Mouse (Mus musculus): ENCODE results near the gene Nacc1.

Nacc1 gene

DNA sequence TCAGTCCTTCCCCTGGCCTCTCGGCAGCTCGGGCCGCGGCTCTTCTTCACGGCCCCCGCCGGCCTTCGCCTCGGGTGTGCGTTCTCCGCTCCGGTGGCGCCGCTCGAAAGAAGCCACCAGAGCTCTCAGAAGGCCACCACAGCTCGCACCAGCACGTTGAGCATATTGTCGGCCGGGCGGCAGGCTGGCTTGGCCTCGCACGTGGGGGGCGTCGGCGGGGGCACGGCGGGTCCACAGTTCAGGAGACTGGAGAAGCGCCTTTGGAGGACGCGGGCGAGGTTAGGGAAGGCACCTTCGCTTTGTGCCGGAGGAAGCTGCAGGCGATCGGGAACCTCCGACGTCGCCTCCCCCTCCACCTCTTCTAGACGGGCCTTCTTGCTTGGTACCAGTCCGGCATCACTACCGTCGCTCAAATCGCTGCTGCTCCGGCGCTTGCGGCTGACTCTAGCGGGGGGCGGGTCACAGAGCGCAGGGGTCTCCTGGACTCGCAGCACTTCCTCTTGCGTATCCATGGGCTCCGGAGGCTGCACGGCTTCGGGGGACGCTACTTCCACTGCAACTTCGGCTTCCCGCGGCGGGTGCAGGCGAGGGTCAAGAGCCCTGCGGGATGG, 25.6 kb downstream of the Nacc1 start:
- DNase-seq, result peak; percentile 64

DNA sequence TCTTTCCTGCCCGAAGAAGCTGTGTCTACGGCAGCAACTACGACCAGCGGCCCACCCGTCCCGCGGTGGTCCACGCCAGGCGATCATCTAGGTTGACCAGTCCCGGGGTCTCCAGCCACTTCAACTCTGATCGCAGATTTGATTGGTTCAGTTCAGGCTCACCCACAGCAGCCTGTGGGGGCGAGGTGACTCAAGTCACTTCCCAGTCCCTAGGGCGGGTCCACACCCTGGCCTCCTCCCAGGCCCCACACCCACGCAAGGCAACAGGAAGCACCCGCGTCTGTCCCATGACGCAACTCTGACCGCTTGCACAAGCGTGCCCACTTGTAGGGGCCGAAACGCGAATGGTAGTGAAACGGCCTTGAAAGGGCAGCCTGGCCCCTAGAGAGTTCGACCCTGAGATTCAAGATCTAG, 26.2 kb downstream of the Nacc1 start:
- peak; percentile 89 for DNase-seq

DNA sequence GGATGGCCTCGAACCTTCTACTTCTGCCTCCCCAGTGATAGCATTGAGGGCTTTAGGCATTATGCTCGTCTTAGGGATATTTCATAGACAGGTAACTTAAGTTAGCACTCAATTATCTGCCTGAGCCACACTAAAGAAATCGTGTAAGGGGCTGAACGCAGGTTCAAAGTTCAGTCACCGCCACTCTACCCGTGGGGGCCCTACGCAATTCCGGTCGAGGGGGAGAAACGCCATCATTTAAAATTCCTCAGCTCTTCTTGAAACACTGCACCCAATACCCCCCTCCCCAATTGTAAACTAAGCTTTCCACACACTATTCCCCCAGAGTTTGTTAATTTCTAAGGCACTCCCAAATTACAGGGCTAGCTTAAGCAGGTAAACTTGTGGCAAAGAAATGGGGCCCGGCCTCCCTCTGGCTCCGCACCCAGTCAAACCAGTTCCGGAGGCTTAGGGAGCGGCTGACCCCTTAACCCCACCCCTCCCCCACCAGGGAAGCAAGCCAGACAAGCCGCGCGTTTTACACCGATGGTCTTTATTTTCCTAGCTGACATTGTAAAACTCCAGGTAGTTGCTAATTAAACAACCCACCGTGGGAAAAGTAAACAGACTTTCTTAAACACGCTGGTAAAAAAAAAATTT, 26.7 kb downstream of the Nacc1 start:
- DNase-seq, result peak; percentile 85

DNA sequence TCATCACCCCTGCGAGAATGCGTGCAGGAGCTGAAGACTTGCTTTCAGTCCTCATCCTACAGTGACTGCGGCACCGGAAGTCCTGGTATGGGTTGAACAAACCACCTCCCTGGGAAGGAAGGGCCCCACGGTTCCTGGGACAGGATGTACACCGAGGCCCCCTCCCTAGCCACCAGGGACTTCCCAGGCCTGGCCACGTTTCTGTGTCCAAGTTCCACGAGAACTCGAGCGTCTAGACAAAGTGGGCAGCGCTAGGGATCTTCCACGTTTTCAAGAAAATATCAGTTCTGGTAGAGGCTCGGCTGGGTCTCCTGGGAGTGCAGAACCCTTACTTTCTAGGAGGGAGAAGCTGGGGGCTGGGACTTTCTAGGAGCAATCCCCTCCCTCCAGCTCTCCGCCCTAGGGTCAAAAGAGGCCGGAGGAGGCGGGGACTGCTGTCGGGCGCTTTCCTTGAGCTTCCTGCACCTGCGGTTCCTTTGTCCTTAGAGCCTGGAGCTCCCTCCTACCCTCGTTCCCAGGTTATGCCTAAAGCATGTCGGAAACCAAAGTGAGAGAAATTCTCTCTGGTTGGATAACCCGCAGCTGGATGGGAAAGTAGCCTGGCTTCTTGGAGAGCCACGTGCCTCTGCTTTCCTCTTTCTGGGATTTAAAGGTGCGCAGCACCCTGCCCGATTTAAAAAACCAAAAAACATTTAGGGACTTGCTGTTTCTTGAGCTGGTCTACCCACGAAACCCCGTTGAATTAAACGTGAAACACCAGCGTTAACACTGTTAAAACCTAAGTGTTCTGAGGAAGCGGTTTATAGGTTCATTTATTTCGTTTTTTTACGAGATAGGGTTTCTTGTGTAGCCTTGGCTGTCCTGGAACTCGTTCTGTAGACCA, 27.5 kb downstream of the Nacc1 start:
- peak; percentile 82 for DNase-seq

DNA sequence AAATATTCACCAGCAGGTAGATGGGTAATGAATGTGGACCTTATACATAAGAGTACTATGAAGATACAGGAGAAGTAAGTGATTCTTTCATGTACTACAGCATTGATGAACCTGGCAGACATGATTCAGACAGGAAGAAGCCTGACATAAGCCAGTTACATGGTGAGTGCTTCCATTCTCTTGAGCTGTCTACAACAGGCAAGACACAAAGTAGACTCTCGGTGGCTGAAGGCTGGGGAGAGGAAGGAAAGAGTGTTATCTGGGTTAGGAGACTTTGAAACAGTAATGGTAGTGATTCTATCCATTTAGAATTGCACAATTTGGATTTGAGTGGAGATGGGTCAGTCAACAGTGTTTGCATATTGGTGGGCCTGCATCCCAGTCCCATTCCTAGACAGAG, 28.7 kb downstream of the Nacc1 start:
- DNase-seq, result no peak

DNA sequence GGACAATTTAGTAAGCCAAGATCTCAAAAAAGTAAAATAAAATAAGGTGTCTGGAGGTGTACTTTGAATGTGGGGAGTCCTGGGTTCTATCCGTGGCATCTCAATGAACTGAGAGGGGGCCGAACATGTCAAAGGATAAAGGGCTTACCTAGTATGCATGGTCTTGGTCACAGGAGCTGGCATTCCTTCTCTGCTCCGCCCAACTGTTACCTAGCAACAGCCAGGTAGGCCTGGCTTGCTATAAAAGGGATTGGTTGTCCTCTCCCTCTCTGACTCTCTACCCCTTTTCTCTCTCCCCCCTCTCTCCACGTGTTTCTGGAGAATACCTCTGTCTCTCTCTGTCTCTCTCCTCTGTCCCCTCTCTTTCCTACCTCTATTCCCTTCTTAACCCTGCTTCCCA, 30.0 kb downstream of the Nacc1 start:
- DNase-seq, result peak; percentile 46

DNA sequence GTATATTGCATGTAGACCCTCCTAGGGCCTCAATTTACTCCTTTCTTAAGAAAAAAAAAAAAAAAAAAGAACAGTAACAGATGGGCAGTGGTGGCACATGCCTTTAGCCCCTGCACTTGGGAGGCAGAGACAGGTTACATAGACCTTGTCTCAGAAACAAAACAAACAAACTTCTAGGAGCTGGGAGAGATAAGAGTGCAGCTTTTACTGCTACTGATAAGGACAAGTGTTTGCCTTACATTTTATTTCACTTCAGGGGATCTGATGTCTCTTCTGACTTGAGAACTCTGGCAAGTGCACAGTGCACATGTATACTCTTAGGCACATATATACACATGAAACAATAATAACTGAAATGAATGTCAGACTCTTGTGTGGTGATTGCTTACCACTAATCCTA, 30.5 kb downstream of the Nacc1 start:
- DNase-seq, result no peak

DNA sequence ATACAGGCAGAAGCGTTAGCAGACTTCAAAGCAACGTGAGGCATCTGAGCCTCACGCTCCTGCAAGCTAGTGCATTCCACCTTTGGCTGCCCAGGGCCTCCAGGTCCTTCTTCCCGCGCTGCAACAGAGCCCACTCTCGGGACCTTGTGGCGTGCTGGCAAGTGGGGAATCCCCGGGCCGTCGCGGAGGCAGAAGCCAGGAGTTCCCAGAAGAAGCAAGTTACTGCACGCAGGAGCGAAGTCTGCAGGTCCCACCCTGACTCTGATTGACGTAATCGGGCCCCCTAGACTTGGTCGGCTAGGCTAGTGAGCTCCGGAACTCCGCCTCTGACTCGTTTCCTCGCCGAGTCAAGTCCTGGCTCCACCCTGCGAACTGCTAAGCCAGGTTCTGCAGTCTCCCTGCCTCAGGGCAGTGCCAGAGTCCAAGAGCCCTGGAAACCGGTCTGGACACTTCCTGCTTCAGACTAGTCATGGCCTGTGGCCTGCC, 31.0 kb downstream of the Nacc1 start:
- DNase-seq, result peak; percentile 93

DNA sequence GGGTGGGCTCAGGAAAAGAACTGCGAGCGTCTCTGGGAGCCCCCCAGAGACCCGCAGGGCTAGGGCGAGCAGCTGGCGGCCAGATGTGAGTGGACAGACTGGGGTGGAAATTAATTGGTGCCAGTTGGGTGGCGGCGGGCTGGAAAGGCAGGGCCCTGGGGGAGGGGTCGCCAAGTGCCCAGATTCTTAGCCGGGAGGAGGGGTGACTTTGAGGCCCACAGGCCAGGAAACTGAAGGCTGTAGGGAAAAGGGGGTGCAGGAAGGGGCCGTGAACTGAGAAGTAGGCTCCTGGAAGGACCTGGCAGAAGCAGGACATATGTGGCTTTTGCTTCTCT, 31.5 kb downstream of the Nacc1 start:
- DNase-seq, result peak; percentile 46

DNA sequence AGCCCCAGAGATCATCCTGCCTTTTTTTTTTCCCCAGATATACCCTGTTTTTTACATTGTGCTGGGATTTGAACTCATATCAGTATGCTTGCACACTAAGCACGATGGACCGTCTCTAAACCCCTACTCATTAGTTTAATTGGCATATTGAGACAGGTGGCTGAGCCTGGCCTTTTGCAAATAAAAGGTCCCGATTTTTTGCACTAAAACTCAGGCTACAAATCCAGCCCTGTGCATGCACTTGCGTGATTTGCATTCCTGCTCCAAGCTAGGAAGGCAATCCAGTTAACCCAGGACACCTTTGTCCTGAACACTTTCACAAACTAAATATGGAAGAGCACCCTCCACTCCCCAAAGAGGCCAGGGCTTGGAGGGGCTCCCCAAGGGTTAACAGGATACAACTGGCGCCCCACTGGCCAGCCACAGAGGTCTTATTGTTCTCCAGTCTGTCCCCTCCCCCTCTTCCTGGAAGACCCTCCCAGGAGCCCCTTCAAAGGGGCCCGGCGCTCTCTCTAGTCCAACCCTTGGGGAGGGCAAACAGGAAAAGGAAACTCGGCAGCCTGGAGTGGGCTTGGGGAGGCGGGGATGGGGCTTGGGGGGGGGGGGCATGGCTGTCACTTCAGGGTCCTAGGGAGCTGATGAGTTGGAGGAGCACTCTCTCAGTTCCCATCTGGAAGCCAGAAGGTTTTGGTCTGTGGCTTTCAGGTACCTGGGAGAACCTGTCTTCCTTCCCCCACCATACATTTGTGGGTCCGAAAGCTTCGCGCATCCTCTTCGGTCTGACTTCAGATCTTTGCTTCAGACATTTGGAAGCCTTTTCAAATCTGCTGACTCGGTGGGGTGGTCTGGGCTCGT, 32.1 kb downstream of the Nacc1 start:
- DNase-seq, result peak; percentile 66

DNA sequence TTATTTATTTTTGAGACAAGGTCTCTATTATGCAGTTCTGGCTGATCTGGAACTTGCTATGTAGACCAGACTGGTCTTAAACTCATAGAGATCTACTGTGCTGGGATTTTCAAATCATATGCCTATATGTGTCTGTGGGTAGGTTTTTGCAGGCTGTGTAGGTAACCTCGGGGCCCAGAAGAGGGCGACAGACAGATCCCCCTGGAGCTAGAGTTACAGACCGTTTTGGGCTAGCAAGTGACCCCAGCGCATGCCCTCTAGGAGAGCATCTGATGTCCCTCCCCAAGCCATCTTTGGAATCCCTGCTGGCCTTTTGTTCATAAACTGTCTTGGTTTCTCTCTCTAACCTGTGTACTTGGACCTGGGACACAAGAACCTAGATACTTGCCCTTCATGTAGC, 33.1 kb downstream of the Nacc1 start:
- no peak for DNase-seq

DNA sequence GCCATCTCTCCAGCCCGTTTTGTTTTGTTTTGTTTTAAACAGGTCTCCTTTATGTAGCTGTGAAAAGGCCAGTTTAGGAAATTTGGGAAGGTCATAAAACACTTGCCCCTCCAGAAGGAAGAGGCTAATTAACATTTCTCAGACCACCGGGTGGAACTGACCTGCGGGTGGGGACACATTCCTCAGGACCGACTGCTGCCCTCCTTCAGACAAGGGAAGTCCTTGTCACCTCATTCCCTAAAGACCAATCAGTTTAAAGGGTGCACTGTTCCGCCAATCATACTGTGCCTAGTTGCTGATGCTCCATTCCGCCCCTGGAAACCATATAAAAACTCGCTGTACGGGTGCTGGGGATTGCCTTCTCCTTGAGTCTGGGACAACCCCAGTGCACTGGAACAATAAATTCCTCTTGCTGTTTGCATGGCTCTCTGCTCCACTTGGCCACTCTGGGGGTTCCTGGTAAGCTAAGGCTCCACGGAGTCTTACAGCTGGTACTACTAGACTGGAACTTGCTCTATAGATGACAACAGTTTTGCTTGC, 34.5 kb downstream of the Nacc1 start:
- DNase-seq, result no peak

DNA sequence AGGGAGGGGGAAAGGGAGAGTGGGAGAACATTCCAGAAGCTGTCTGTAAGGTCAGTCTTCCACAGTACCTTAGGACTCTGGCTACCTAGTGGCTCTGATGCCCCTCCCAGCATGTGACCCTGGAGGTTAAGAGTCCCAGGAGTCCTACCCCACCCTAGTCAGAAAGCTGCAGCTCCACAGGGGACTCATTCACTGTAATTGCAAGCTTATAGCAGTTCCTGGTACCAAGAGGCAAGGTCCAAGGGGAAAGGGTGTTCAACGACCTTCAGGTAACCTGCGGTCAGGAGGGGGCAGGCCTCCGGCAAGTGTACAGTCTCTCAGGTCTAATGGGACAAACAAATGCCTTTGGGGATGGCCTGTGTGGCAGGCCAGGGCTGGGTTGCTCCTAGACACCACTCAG, 37.4 kb downstream of the Nacc1 start:
- no peak for DNase-seq

DNA sequence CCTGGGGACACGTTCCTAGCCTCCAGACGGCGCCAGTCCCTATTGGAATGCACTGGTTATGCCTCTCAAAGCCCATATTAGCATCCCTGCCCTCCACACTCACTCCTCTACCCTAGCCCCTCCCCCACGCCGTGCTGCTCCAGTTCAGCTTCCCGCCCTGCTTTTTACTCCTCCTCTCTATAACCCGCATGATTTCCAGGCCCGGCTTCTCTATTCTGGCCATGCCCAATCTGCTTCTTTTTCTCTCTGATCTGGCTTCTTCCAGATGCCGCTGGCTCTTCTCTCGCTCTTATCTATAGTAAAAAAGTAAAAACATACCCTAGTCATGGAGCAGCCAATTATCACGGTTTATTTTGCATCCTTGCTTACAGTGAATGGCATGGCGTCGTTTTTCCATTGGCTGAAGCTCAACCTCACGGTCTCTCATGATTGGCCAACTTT, 40.2 kb downstream of the Nacc1 start:
- peak; percentile 32 for DNase-seq

DNA sequence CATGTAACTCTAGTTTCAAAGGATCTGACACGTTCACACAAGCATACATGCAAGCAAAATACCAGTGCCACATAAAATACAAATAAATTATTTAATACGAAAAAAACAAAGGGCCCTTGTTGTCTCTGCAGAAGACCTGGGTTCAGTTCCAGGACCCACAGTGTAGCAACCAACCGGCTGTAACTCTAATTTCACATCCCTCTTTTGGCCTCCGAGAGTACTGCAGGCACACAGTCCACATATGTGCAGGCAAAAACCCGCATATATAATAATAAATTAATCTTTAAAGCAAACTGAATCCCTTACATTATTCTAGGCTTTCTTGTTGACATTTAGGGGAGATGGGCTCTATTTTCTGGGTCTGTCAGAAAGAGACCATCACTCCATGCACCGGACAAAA, 40.9 kb downstream of the Nacc1 start:
- DNase-seq, result no peak

DNA sequence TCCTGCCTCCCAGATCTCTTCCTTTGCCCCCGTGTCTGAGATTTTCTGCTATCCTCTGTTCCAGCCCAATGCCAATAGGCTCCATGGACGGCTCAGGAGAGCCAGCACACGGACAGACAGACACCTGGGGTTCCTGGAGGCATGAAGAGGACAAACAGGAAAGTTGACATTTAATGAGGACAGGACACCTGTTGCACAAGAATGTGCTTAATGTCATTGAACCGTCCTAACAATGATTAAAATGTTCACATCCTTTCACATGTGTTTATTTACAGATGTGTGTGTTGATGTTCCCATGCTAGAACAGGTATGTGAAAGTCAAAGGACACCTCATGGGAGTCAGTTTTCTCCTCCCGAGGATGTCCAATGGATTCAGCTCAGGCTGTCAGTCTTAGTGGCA, 44.6 kb downstream of the Nacc1 start:
- DNase-seq, result no peak

DNA sequence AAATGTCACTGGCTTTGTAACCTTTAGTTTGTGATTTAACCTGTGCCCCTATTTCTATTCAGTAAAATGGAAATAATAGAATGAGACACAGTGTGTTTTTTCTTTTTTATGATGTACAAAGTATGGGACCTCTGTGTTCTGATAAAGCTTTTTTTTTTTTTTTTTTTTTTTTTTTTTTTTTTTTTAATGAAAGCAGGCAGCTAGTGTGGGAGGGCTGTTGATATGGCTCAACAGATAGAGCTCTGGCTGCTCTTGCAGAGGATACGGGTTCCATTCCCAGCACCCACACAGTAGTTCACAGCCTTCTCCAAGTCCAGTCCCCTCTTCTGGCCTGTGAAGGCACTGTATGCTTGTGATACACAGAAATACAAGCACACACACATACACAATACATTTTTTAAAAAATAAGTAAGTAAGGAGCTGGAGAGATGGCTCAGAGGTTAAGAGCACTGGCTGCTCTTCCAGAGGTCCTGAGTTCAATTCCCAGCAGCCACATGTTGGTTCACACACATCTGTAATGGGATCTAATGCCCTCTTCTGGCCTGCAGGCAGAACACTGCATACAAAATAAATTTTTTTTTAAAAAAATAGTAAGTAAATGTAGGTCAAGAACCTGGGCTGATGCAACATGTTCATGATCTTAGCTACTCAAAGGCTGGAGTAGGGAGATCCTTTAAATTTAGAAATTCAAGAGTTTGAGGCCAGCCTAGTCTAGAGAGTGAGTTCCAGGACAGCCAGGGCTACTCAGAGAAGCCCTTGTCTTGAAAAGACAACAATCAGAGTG, 45.9 kb downstream of the Nacc1 start:
- no peak for DNase-seq

DNA sequence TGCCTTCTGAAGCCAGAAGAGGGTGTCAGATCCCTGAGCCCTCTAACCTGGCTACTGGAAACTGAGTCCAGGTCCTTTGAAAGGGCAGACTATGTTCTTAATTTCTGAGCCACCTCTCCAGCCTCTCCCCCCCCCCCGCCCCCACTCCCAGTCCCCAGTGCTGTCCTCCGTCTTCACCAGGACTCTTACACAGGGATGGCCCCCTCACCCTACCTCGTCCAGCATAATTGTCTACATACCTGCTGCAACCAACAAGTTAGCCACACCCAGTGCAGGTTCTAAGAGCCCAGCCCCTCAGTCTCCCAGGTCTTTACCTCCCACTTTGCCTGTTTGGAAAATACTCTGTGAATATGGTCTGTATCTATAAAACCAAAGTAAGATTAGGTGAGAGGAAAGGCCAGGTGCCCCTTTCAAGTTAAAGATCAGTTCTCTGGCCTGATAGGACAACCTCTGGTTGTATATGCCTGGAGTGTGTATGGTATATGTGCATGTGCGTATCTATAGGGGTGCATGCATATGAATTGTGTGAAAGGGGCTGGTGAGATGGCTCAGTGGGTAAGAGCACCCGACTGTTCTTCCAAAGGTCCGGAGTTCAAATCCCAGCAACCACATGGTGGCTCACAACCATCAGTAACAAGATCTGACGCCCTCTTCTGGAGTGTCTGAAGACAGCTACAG, 46.9 kb downstream of the Nacc1 start:
- no peak for DNase-seq

DNA sequence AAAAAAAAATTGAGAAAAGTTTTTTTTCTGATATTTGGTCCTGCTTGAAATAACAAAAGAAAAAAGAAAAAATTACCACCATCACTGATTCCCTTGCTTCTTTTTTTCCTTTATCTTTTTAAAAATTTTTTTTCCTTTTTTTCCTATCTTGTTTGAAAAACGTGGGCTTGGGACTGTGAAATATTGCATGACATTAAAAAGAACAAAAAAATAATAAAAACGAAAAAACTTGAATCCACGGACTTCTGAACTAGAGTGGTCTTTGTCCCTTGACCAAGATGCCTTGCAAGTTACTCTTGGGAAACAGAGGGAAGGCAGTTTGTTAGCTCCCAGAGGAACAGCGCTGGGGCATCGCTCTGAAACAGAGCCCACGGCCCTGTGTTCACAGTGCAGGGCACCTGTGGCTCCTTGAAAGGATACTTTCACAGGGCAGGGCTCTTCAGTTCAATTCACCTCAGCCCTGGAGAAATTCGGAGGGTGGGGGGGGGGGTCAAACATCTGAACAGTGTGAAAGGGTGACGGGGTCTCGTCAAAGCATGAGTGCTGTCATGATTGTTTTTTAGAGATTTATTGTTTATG, 47.6 kb downstream of the Nacc1 start:
- DNase-seq, result no peak

DNA sequence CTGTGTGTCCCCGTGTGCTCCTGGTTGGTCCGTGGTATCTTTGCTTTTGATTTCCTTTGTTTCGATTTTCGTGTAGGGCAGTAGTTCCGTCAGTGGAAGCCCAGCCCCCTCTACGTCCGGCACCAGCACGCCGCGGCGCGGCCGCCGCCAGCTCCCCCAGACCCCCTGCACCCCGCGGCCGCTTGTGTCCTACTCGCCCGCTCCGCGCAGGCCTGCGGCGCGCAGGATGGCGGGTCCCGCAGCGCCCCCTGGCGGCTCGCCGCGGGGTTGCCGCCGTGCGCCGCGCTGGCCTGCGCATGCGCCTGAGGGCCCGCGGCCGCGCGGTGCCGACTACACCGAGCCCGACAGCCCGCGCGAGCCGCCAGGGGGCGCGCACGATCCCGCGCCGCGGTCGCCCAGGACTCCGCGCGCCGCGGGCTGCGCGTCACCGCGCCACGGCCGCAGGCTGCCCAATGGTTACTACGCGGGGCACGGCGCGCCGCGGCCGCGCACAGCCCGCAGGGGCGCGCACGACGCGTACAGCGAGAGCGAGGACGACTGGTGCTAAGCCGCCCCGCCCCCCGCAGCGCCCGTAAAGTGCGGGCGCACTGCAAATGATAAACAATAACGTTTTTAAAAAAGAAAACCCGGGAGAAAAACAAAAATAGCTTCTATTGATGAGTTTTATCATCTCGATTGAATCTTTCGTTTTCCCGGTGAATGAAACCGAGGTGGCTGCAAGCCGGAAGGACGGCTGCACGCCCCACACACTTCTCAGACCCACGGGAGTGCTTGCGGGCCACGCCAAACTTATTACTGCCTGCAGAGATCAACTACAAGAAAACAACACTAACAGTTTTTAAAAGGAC, 48.3 kb downstream of the Nacc1 start:
- DNase-seq, result peak; percentile 98
